Mouse (Mus musculus) C2C12 (cell line): Measurements from ENCODE around the gene Akr1c20.

Experiments used
- CEBPB ChIP-seq: IDR thresholded peaks from one replicate; pipeline ENCODE4 v1.6.1; 2011; ENCODE audit warnings: low read depth, mild to moderate bottlenecking, control low read depth, moderate library complexity
- CTCF ChIP-seq: IDR thresholded peaks from one replicate; pipeline ENCODE4 v1.5.1; 2011; ENCODE audit not compliant: control insufficient read depth, insufficient read depth, insufficient read length
- MAX ChIP-seq: IDR thresholded peaks from one replicate; pipeline ENCODE4 v1.6.1; 2011; ENCODE audit warnings: mild to moderate bottlenecking, control low read depth
- MYOG ChIP-seq: IDR thresholded peaks from one replicate; pipeline ENCODE4 v1.6.1; 2011; ENCODE audit not compliant: control insufficient read depth, insufficient read length; ENCODE audit errors: extremely low read depth

DNA sequence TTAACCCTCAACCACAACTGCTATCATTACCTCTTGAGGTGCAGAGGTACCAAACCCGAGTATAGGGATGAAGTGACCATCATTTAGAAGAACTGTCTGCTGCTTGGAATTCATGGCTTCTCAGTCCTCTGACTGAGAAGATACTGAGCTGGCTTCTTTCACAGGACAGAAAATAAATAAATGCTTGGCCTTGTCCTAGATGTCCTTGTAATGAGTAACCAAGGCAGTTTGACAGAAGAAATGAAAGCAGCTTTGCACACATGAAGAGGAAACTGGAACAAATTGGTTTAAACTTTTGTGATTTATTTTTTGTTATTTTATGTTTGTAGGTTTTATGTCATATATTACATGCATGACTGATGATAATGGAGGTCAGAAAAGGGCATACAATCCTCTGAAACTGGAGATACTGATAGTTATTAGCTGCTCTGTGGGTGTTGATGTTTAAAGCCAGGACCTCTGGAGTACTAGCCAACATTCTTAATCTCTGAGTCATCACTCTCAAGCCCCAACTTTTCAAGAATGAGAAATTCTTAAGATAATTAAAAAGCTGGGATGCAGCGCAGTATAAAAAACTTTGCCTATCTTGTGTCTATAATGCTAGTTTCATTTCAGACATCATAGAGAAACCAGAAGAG, at the start of gene Akr1c20:
- TF ChIP-seq CTCF = no peak
- no peak for TF ChIP-seq CEBPB
- no peak for TF ChIP-seq MAX
- TF ChIP-seq MYOG = no peak
